Mouse (Mus musculus): ENCODE measurements at regions not wholly inside any gene's neighbourhood (a gene's known extent, or its start where the extent isn't known, plus 50 kb on each side); places are given as distances from the start of the nearest gene placed in this dataset.

GRCm38 (mm10) chr5:120008306-120008705 is 108.0 kb upstream of the Rbm19 start:
- Histone ChIP-seq H3K9ac (ENCODE audit: low read length) (no peak overlapping the region), H3K4me2 (ENCODE audit: low read length) (no peak overlapping the region), H3K27ac (ENCODE audit: low read depth) (no peak overlapping the region), H3K4me1 (replicated peaks; ENCODE audit: control insufficient read depth, insufficient read depth, low read length) (no peaks in the 10 kb centered on the region), H3K27me3 (replicated peaks; ENCODE audit: control insufficient read depth, insufficient read depth, low read length) (no peaks in the 10 kb centered on the region), H3K9me3 (ENCODE audit: control insufficient read depth, low read length) (no peaks in the 10 kb centered on the region), H3K4me3 (ENCODE audit: low read depth, low read length) (no peak overlapping the region), H3K36me3 (ENCODE audit: control insufficient read depth, insufficient read depth, low read length) (no peaks in the 10 kb centered on the region)
- WGBS, result 84% methylated on average over 9 of the region's 9 CpGs
- no peak for ATAC-seq (replicated peaks; ENCODE audit: low FRiP score, low TSS enrichment, low read depth)
- DNase-seq (ENCODE audit: low spot score), result no peak

GRCm38 (mm10) chr5:120015417-120015816 is 100.8 kb upstream of the Rbm19 start:
- H3K4me1 ChIP-seq (replicated peaks; ENCODE audit: control insufficient read depth, insufficient read depth, low read length), result no peaks in the 10 kb centered on the region
- no peak for ATAC-seq (replicated peaks; ENCODE audit: low FRiP score, low TSS enrichment, low read depth)

GRCm38 (mm10) chr5:120018126-120018525 is 98.1 kb upstream of the Rbm19 start:
- Histone ChIP-seq H3K4me3 (ENCODE audit: low read depth, low read length) (no peak overlapping the region), H3K4me1 (replicated peaks; ENCODE audit: control insufficient read depth, insufficient read depth, low read length) (no peaks in the 10 kb centered on the region), H3K27me3 (replicated peaks; ENCODE audit: control insufficient read depth, insufficient read depth, low read length) (0 out of 2 replicates have a peak, but pooled peaks cover 5% of the 10 kb centered on the region), H3K36me3 (ENCODE audit: control insufficient read depth, insufficient read depth, low read length) (no peaks in the 10 kb centered on the region), H3K4me2 (ENCODE audit: low read length) (no peak overlapping the region), H3K27ac (ENCODE audit: low read depth) (no peak overlapping the region), H3K9ac (ENCODE audit: low read length) (no peak overlapping the region), H3K9me3 (ENCODE audit: control insufficient read depth, low read length) (no peaks in the 10 kb centered on the region)
- no peak for ATAC-seq (replicated peaks; ENCODE audit: low FRiP score, low TSS enrichment, low read depth)
- 90% methylated on average over 2 of the region's 2 CpGs for WGBS
- DNase-seq (ENCODE audit: low spot score), result no peak

More at GRCm38 (mm10) chr5:120015417-120015816, 100.8 kb upstream of the Rbm19 start:
- no peak overlapping the region for H3K4me3 ChIP-seq (ENCODE audit: low read depth, low read length)
- H3K27me3 ChIP-seq (replicated peaks; ENCODE audit: control insufficient read depth, insufficient read depth, low read length), result 0 out of 2 replicates have a peak, but pooled peaks cover 5% of the 10 kb centered on the region
- H3K9me3 ChIP-seq (ENCODE audit: control insufficient read depth, low read length), result no peaks in the 10 kb centered on the region
- no peak overlapping the region for H3K4me2 ChIP-seq (ENCODE audit: low read length)
- no peak for DNase-seq (ENCODE audit: low spot score)
- 30% methylated on average over 10 of the region's 10 CpGs for WGBS
- no peaks in the 10 kb centered on the region for H3K36me3 ChIP-seq (ENCODE audit: control insufficient read depth, insufficient read depth, low read length)
- H3K27ac ChIP-seq (ENCODE audit: low read depth), result no peak overlapping the region
- no peak overlapping the region for H3K9ac ChIP-seq (ENCODE audit: low read length)

- no peak for ATAC-seq (replicated peaks; ENCODE audit: low FRiP score, low TSS enrichment, low read depth)
- WGBS, result 85% methylated on average over 5 of the region's 5 CpGs
Observed at GRCm38 (mm10) chr5:120020748-120021147, 95.5 kb upstream of the Rbm19 start.

GRCm38 (mm10) chr5:120022276-120022675 is 94.0 kb upstream of the Rbm19 start:
- WGBS, result 91% methylated on average over 5 of the region's 5 CpGs
- ATAC-seq (replicated peaks; ENCODE audit: low FRiP score, low TSS enrichment, low read depth), result no peak
- Histone ChIP-seq H3K9me3 (ENCODE audit: control insufficient read depth, low read length) (no peaks in the 10 kb centered on the region), H3K4me2 (ENCODE audit: low read length) (no peak overlapping the region), H3K4me3 (ENCODE audit: low read depth, low read length) (no peak overlapping the region), H3K27ac (ENCODE audit: low read depth) (no peak overlapping the region), H3K4me1 (replicated peaks; ENCODE audit: control insufficient read depth, insufficient read depth, low read length) (no peaks in the 10 kb centered on the region), H3K36me3 (ENCODE audit: control insufficient read depth, insufficient read depth, low read length) (no peaks in the 10 kb centered on the region), H3K27me3 (replicated peaks; ENCODE audit: control insufficient read depth, insufficient read depth, low read length) (peaks cover 2% of the 10 kb centered on the region; the same call in 1 of the 2 replicates), H3K9ac (ENCODE audit: low read length) (no peak overlapping the region)
- DNase-seq (ENCODE audit: low spot score), result no peak

More at GRCm38 (mm10) chr5:120020748-120021147, 95.5 kb upstream of the Rbm19 start:
- H3K36me3 ChIP-seq (ENCODE audit: control insufficient read depth, insufficient read depth, low read length), result no peaks in the 10 kb centered on the region
- peaks cover 5% of the 10 kb centered on the region; the same call in 1 of the 2 replicates for H3K27me3 ChIP-seq (replicated peaks; ENCODE audit: control insufficient read depth, insufficient read depth, low read length)
- no peak overlapping the region for H3K4me2 ChIP-seq (ENCODE audit: low read length)
- no peaks in the 10 kb centered on the region for H3K4me1 ChIP-seq (replicated peaks; ENCODE audit: control insufficient read depth, insufficient read depth, low read length)
- H3K9me3 ChIP-seq (ENCODE audit: control insufficient read depth, low read length), result no peaks in the 10 kb centered on the region
- no peak overlapping the region for H3K27ac ChIP-seq (ENCODE audit: low read depth)
- DNase-seq (ENCODE audit: low spot score), result no peak
- no peak overlapping the region for H3K9ac ChIP-seq (ENCODE audit: low read length)
- H3K4me3 ChIP-seq (ENCODE audit: low read depth, low read length), result no peak overlapping the region

- Histone ChIP-seq H3K27me3 (replicated peaks; ENCODE audit: control insufficient read depth, insufficient read depth, low read length) (peaks cover 2% of the 10 kb centered on the region; the same call in 1 of the 2 replicates), H3K27ac (ENCODE audit: low read depth) (no peak overlapping the region), H3K9me3 (ENCODE audit: control insufficient read depth, low read length) (no peaks in the 10 kb centered on the region), H3K9ac (ENCODE audit: low read length) (no peak overlapping the region), H3K36me3 (ENCODE audit: control insufficient read depth, insufficient read depth, low read length) (no peaks in the 10 kb centered on the region), H3K4me2 (ENCODE audit: low read length) (no peak overlapping the region), H3K4me3 (ENCODE audit: low read depth, low read length) (no peak overlapping the region), H3K4me1 (replicated peaks; ENCODE audit: control insufficient read depth, insufficient read depth, low read length) (no peaks in the 10 kb centered on the region)
- ATAC-seq (replicated peaks; ENCODE audit: low FRiP score, low TSS enrichment, low read depth) (no peak), DNase-seq (ENCODE audit: low spot score) (no peak)
- WGBS, result 0% methylated on average over 9 of the region's 10 CpGs
Observed at GRCm38 (mm10) chr5:120024071-120024470, 92.2 kb upstream of the Rbm19 start.

GRCm38 (mm10) chr5:120025212-120025611 is 91.1 kb upstream of the Rbm19 start:
- Histone ChIP-seq H3K27me3 (replicated peaks; ENCODE audit: control insufficient read depth, insufficient read depth, low read length) (peaks cover 2% of the 10 kb centered on the region; the same call in 1 of the 2 replicates), H3K9me3 (ENCODE audit: control insufficient read depth, low read length) (no peaks in the 10 kb centered on the region), H3K9ac (ENCODE audit: low read length) (no peak overlapping the region), H3K27ac (ENCODE audit: low read depth) (no peak overlapping the region), H3K4me3 (ENCODE audit: low read depth, low read length) (no peak overlapping the region), H3K36me3 (ENCODE audit: control insufficient read depth, insufficient read depth, low read length) (no peaks in the 10 kb centered on the region), H3K4me2 (ENCODE audit: low read length) (no peak overlapping the region), H3K4me1 (replicated peaks; ENCODE audit: control insufficient read depth, insufficient read depth, low read length) (no peaks in the 10 kb centered on the region)
- ATAC-seq (replicated peaks; ENCODE audit: low FRiP score, low TSS enrichment, low read depth), result no peak
- DNase-seq (ENCODE audit: low spot score), result no peak

GRCm38 (mm10) chr5:120030904-120031303 is 85.4 kb upstream of the Rbm19 start:
- Histone ChIP-seq H3K36me3 (ENCODE audit: control insufficient read depth, insufficient read depth, low read length) (no peaks in the 10 kb centered on the region), H3K4me3 (ENCODE audit: low read depth, low read length) (no peak overlapping the region), H3K27ac (ENCODE audit: low read depth) (no peak overlapping the region), H3K9me3 (ENCODE audit: control insufficient read depth, low read length) (no peaks in the 10 kb centered on the region), H3K4me1 (replicated peaks; ENCODE audit: control insufficient read depth, insufficient read depth, low read length) (no peaks in the 10 kb centered on the region), H3K27me3 (replicated peaks; ENCODE audit: control insufficient read depth, insufficient read depth, low read length) (0 out of 2 replicates have a peak, but pooled peaks cover 5% of the 10 kb centered on the region), H3K9ac (ENCODE audit: low read length) (no peak overlapping the region), H3K4me2 (ENCODE audit: low read length) (no peak overlapping the region)
- DNase-seq (ENCODE audit: low spot score) (no peak), ATAC-seq (replicated peaks; ENCODE audit: low FRiP score, low TSS enrichment, low read depth) (no peak)
- 76% methylated on average over 15 of the region's 15 CpGs for WGBS

GRCm38 (mm10) chr5:120031614-120032013 is 84.7 kb upstream of the Rbm19 start:
- ATAC-seq (replicated peaks; ENCODE audit: low FRiP score, low TSS enrichment, low read depth) (no peak), DNase-seq (ENCODE audit: low spot score) (no peak)
- no peak overlapping the region for H3K4me2 ChIP-seq (ENCODE audit: low read length)
- H3K9ac ChIP-seq (ENCODE audit: low read length), result no peak overlapping the region
- H3K27me3 ChIP-seq (replicated peaks; ENCODE audit: control insufficient read depth, insufficient read depth, low read length), result 0 out of 2 replicates have a peak, but pooled peaks cover 3% of the 10 kb centered on the region
- H3K36me3 ChIP-seq (ENCODE audit: control insufficient read depth, insufficient read depth, low read length), result no peaks in the 10 kb centered on the region
- no peaks in the 10 kb centered on the region for H3K4me1 ChIP-seq (replicated peaks; ENCODE audit: control insufficient read depth, insufficient read depth, low read length)
- no peaks in the 10 kb centered on the region for H3K9me3 ChIP-seq (ENCODE audit: control insufficient read depth, low read length)
- H3K27ac ChIP-seq (ENCODE audit: low read depth), result no peak overlapping the region
- WGBS, result 70% methylated on average over 4 of the region's 4 CpGs
- H3K4me3 ChIP-seq (ENCODE audit: low read depth, low read length), result no peak overlapping the region

Data from intestine, embryonic 14.5 days (tissue).